12 mouse cellular contexts compared by ENCODE assay signal in genomic region chr11:71897551-71897950, GRCm38 (mm10).
"Had no signal": no experiment of that assay in that cellular context is flagged by ENCODE, and none has a peak within 500 bp of the region (broad histone marks: within the 10 kb centered on the region; RNA-seq: fewer than 3 reads in every experiment).

No protein-coding gene starts in this region.

- H3K27ac ChIP-seq: liver, embryonic 13.5 days; macrophage; midbrain, embryonic 12.5 days; midbrain, embryonic 15.5 days; neural tube, embryonic 12.5 days; neural tube, embryonic 15.5 days had no signal

- DNase-seq: kidney, adult 9 months; kidney, postnatal 14 days; kidney, postnatal 4 days; liver, embryonic 13.5 days; lung, adult 2 months; thymus, adult 18-20 months; thymus, postnatal 36 days had no signal

- H3K4me3 ChIP-seq: liver, embryonic 13.5 days; midbrain, embryonic 12.5 days; midbrain, embryonic 15.5 days; neural tube, embryonic 12.5 days; neural tube, embryonic 15.5 days had no signal
